Mouse (Mus musculus): ENCODE measurements at regions not wholly inside any gene's neighbourhood (a gene's known extent, or its start where the extent isn't known, plus 50 kb on each side); places are given as distances from the start of the nearest gene placed in this dataset.

DNA sequence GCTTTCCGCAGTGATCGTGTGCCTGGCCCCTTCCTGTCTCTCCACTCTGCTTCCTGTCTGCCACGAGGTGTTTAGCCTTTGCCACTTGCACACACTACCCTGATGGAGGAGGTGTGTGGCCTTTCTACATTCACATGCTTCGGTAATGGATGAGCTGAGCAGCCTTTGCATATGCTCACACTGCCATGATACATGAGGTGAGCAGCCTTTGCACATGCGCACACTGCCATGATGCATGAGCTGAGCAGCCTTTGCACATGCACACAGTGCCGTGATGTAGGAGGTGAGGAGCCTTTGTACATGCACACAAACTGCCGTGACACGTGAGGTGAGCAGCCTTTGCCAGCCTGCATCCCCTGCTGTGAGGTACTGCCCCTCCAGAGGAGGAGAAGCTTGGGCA lies 58.3 kb downstream of the Erv3 start:
- no peak for TF ChIP-seq CTCF (conservative IDR thresholded peaks at IDR 0.05)
- no peak for DNase-seq (ENCODE audit: low spot score in 2 of 2)
- Histone ChIP-seq H3K4me3 (no peak overlapping the region), H3K27ac (no peak overlapping the region)

DNA sequence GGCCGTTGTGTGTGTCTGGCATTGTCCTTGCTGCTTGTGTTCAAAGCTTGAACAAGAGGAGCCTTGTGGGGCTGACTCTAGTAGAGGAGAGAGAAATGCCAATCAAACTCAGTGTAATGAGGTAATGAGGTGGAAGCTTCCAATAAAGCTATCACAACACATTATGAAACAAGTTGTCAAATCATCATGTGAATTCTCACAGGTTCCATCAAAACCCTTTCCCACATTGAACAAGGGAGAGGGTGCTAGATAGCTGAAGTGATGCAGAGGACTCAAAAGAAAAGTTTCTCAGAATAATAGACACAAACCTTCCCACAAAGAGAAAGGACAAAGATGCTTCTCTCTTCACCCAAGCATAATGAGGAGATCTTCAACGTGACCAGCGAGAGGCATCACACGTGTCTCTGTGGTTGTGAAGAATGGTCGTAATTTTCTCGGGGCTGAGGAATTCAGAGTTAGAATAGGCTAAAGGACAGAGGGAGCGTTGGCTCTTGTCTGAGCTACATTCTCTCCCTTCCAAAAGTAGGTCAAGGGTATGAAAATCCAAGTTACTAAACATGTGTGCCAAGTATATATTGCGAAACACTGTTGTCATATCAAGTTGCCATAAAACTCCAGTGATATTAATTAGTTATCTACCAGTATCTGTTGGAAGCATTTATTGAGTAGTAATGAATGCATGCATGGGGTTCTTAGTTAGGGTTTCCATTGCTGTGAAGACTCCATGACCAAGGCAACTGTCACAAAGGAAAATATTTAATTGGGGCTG lies 59.2 kb downstream of the Erv3 start:
- H3K27ac ChIP-seq = no peak overlapping the region

GRCm38 (mm10) chr2:131799486-131799885 lies 60.1 kb downstream of the Erv3 start:
- TF ChIP-seq CTCF (conservative IDR thresholded peaks at IDR 0.05) = no peak
- Histone ChIP-seq H3K4me3 (no peak overlapping the region), H3K27ac (no peak overlapping the region)
- DNase-seq (ENCODE audit: low spot score in 2 of 2) = no peak

More for the DNA sequence above, 59.2 kb downstream of the Erv3 start:
- TF ChIP-seq CTCF (conservative IDR thresholded peaks at IDR 0.05) = no peak
- H3K4me3 ChIP-seq = no peak overlapping the region
- DNase-seq (ENCODE audit: low spot score in 2 of 2) = no peak

- H3K27ac ChIP-seq = no peak overlapping the region
- DNase-seq (ENCODE audit: low spot score in 2 of 2) = no peak
- no peak for TF ChIP-seq CTCF (conservative IDR thresholded peaks at IDR 0.05)
- H3K4me3 ChIP-seq = no peak overlapping the region
These were observed 62.4 kb downstream of the Erv3 start for GRCm38 (mm10) chr2:131797001-131797693.

- no peak for DNase-seq (ENCODE audit: low spot score in 2 of 2)
- H3K27ac ChIP-seq = no peak overlapping the region
- H3K4me3 ChIP-seq = no peak overlapping the region
- TF ChIP-seq CTCF (conservative IDR thresholded peaks at IDR 0.05) = 0 out of 2 replicates have a peak, but pooled peaks have one; percentile 8
These were observed 84.2 kb downstream of the Erv3 start for GRCm38 (mm10) chr2:131775381-131775780.

GRCm38 (mm10) chr2:131773691-131774090 lies 85.9 kb downstream of the Erv3 start:
- H3K27ac ChIP-seq = no peak overlapping the region
- H3K4me3 ChIP-seq = no peak overlapping the region
- no peak for DNase-seq (ENCODE audit: low spot score in 2 of 2)
- TF ChIP-seq CTCF (conservative IDR thresholded peaks at IDR 0.05) = no peak

DNA sequence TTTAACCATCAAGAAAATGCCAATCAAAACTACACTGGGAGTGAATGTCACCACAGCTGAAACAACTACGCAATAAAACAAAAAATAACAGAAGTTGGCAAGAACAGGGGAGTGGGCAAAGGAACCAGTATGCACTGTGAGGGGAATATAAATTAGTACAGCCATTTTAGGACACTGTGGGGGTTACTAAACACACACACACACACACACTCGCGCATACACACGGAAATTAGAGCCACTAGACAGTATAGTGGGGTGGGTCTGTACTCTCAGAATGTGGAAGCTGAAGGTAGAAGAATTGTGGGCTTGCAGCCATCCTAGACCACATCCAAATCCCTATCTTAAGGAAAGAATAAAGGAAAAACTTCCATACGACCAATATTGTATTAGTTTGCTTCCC lies 87.4 kb downstream of the Erv3 start:
- no peak for TF ChIP-seq CTCF (conservative IDR thresholded peaks at IDR 0.05)
- H3K4me3 ChIP-seq = no peak overlapping the region
- DNase-seq (ENCODE audit: low spot score in 2 of 2) = no peak
- no peak overlapping the region for H3K27ac ChIP-seq

- H3K27ac ChIP-seq = 0 out of 2 replicates have a peak overlapping the region, but pooled peaks have one; percentile 7
- no peak overlapping the region for H3K4me3 ChIP-seq
- DNase-seq (ENCODE audit: low spot score in 2 of 2) = peak; percentile 63 to 71
- TF ChIP-seq CTCF (conservative IDR thresholded peaks at IDR 0.05) = peak; percentile 91
These were observed 88.7 kb downstream of the Erv3 start for GRCm38 (mm10) chr2:131770852-131771251.

- no peak overlapping the region for H3K27ac ChIP-seq
These were observed 89.8 kb downstream of the Erv3 start for GRCm38 (mm10) chr2:131769656-131770210.

DNA sequence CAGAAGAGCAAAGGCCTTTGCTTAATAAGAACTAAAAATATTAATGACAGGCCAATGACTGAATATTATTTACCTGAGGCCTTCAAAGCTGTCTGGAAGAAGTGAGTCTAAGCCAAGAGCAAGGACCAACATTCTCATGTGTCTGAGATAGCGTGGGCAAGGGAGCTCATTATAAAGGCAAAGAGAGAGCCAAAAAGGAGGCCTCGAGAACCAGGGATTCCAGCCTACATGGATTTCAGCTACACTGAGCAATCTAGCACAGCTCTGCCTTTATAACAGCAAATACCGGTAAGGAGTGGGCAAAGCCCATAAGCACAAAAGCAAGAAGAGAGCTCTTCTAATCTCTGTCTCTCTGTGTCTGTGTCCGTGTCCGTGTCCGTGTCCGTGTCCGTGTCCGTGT lies 93.0 kb downstream of the Erv3 start:
- no peak for DNase-seq (ENCODE audit: low spot score in 2 of 2)
- no peak for TF ChIP-seq CTCF (conservative IDR thresholded peaks at IDR 0.05)
- Histone ChIP-seq H3K27ac (no peak overlapping the region), H3K4me3 (no peak overlapping the region)

More at GRCm38 (mm10) chr2:131769656-131770210, 89.8 kb downstream of the Erv3 start:
- no peak overlapping the region for H3K4me3 ChIP-seq
- TF ChIP-seq CTCF (conservative IDR thresholded peaks at IDR 0.05) = no peak
- no peak for DNase-seq (ENCODE audit: low spot score in 2 of 2)

- no peak overlapping the region for H3K27ac ChIP-seq
- no peak for DNase-seq (ENCODE audit: low spot score in 2 of 2)
- no peak for TF ChIP-seq CTCF (conservative IDR thresholded peaks at IDR 0.05)
- H3K4me3 ChIP-seq = no peak overlapping the region
These were observed 98.0 kb downstream of the Erv3 start for GRCm38 (mm10) chr2:131761507-131761906.

DNA sequence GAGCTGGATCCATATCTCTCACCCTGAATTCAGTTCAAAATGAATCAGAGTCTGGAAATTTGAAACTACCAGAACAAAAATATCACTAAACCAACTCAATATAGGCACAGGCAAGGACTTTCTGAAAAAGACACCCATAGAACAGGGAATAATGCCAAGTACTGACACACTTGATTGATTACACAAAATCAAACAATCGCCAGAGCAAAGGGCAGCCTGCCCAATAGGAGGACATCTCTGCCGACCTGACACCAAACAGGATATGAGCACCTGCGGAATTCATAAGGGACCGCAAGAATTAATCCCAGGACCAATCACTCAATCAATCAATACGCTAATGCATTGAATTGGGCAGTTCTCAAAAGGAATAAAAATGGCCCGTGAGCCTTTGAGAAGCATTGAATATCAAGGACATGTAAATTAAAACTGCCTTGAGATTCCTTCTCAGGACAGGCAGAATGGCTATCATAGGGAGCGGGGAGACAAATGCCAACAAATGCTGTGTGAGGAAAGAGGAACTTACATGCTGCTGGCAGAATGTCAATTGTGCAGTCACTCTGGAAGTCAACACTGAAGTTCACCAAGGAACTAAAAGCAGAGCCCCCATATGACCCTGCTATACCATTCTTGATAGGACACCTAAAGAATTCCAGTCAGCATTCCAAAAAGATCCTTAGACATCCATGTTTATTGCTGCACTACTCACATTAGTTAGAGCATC lies 102.2 kb downstream of the Erv3 start:
- Histone ChIP-seq H3K27ac (no peak overlapping the region), H3K4me3 (no peak overlapping the region)
- no peak for DNase-seq (ENCODE audit: low spot score in 2 of 2)
- TF ChIP-seq CTCF (conservative IDR thresholded peaks at IDR 0.05) = no peak

DNA sequence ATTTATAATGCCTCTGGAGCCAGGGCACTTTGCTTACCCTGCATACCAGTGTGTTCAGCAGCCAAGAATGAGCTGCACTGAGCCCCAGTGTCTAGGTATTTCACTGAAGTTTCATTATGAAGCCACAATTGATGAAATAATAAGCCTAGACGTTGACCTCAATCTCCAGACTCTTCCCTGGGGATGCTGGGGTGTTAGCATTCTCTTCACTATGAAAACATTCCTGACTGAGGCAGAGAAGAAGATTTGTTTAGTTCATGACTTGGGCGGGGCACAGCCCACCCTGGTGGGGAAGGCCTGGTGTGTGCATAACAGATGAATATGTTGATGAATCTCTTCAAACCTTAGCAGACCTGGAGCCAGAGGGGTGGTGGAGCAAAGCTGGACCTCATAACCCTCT lies 104.4 kb downstream of the Erv3 start:
- Histone ChIP-seq H3K27ac (no peak overlapping the region), H3K4me3 (no peak overlapping the region)
- no peak for DNase-seq (ENCODE audit: low spot score in 2 of 2)
- no peak for TF ChIP-seq CTCF (conservative IDR thresholded peaks at IDR 0.05)

Data from layer of hippocampus, adult 2 months (tissue).